Mouse (Mus musculus) thymus, postnatal 36 days (tissue): ENCODE data around the gene B4galt5.

Source experiments
- DNase-seq, 2 experiments: peaks; one replicate each; pipeline ENCODE4 v3.0.0; 2022; ENCODE audit warnings: mixed read lengths in 2 of 2

B4galt5 gene

DNA sequence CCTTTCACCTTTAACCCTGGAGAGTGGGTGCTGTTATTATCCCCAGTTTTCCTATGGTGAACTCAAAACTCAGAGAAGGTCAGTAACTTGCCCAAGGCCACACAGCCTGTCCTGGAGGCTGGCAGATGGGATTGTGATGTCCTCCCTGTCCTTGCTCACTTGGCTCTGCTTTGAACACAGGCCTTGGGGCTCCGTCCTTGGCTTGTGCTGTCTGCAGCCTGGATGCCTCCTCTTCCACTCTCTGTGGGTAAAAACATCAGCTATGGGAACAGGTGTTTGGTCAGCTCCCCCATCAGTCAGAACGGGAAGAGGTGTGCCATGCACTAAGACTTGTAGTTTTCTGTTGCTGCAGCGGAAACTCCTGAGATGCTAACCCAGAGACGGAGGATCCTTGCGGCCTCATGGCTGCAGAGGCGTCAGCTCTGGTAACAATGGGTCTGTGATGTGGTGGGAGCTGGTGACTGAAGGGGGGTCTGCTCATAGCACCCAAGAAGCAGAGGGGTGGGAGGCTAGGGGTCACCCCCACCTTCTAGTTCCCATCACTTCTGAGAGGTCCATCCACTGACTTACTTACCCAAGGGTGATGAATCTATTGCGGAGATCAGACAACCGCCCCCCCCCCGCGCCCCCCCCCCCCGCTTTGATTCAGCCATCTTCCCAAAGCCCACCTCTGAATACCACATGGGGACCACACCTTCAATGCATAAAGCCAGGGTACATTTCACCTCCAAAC lies 98.8 kb downstream of the B4galt5 start:
- no peak for DNase-seq

- no peak for DNase-seq
Measured at GRCm38 (mm10) chr2:167249591-167249990, 99.4 kb downstream of the B4galt5 start.
